ENCODE assay signal across 21 mouse cellular contexts in the genomic region with DNA sequence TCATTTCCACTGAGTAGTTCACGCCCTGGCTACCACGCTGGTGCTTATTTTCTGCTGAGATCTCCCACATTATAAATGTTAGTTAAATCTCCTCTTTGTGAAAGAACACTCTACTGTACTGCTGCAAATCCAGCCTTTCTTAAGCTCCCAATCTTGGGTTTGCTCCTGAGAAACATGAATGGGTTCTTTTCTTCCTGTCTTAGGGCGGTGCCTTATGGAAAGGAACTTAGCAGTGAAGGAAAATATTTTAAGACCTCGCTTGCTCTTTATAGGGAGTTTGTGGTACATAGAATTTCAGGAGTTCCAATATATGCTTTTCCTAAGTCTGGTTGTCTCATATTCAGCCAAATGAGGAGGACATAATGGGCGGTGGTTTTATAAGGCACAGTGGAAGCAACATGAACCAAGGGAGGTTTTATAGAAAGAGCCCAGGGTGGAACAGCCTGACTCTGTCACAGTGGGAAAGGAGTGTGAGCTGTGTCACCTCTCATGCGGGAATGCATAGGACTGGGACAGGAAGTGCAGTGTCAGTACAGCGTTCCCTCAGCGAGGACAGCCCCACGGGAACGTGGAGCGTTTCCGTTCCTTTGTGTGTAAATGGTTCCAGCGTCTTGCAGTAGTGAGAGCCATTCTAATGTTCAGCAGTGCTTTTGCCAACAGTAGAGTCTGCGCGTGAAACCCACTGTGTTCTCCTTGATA. TPM values are rescaled to one million over a fixed set of nuclear protein-coding genes. Genes with fewer than 3 reads are reported as not detected.
DNase-seq lines count a peak whose midpoint lies in the region; ATAC-seq and TF ChIP-seq lines count a peak whose summit lies in the region.
"Had no signal": no experiment of that assay in that cellular context is flagged by ENCODE, and none has a peak within 500 bp of the region (broad histone marks: within the 10 kb centered on the region; RNA-seq: fewer than 3 reads in every experiment).

No protein-coding gene starts in this region.

- no peak overlapping the region for H3K4me3 ChIP-seq in heart, embryonic 14.5 days (ENCODE audit: control insufficient read depth in 1 of 2, insufficient read depth in 1 of 2, low read depth in 1 of 2, low read length in 2 of 2)
- H3K4me3 ChIP-seq in heart, embryonic 10.5 days, result no peak overlapping the region
- no peak overlapping the region for H3K4me3 ChIP-seq in kidney, postnatal 0 days (replicated peaks; ENCODE audit: low read depth, low read length)
- H3K4me3 ChIP-seq in kidney, embryonic 14.5 days (ENCODE audit: low read length), result no peak overlapping the region
- H3K4me3 ChIP-seq in embryonic facial prominence, embryonic 13.5 days, result no peak overlapping the region
- no peak overlapping the region for H3K4me3 ChIP-seq in limb, embryonic 13.5 days
- H3K4me3 ChIP-seq: left cerebral cortex, adult 2 months; neural tube, embryonic 12.5 days had no signal

- H3K27me3 ChIP-seq in heart, embryonic 14.5 days (ENCODE audit: control insufficient read depth, insufficient read depth, low read length), result no peaks in the 10 kb centered on the region
- no peaks in the 10 kb centered on the region for H3K27me3 ChIP-seq in heart, embryonic 10.5 days (ENCODE audit: insufficient read depth, poor library complexity, severe bottlenecking)
- H3K27me3 ChIP-seq in kidney, postnatal 0 days (ENCODE audit: insufficient read depth, low read length), result no peaks in the 10 kb centered on the region
- H3K27me3 ChIP-seq in kidney, embryonic 14.5 days (ENCODE audit: control insufficient read depth, insufficient read depth, low read length), result no peaks in the 10 kb centered on the region
- H3K27me3 ChIP-seq in embryonic facial prominence, embryonic 13.5 days, result no peaks in the 10 kb centered on the region
- H3K27me3 ChIP-seq in limb, embryonic 13.5 days, result no peaks in the 10 kb centered on the region
- H3K27me3 ChIP-seq: neural tube, embryonic 12.5 days had no signal

- ATAC-seq in heart, embryonic 14.5 days (ENCODE audit: insufficient number of reproducible peaks, insufficient read depth, low FRiP score, low read depth), result no peak
- ATAC-seq in kidney, postnatal 0 days (replicated peaks; ENCODE audit: low FRiP score, low read depth), result 0 out of 2 replicates have a peak, but pooled peaks have one; percentile 40
- no peak for ATAC-seq in kidney, embryonic 14.5 days (ENCODE audit: low FRiP score, low TSS enrichment)
- ATAC-seq in embryonic facial prominence, embryonic 13.5 days (ENCODE audit: insufficient number of reproducible peaks, insufficient read depth, low FRiP score, low TSS enrichment, low read depth), result no peak
- peak; percentile 79 for ATAC-seq in limb, embryonic 13.5 days (ENCODE audit: low FRiP score, low read depth)
- ATAC-seq: forebrain, embryonic 16.5 days; lung, postnatal 0 days had no signal

- H3K27ac ChIP-seq in heart, embryonic 14.5 days (replicated peaks in 1 of 2; ENCODE audit: control insufficient read depth in 1 of 2, insufficient read depth in 1 of 2, low read depth in 2 of 2, low read length in 2 of 2), result peak overlapping the region; percentile 46 to 59; a peak in 3 of 4 replicates
- no peak overlapping the region for H3K27ac ChIP-seq in heart, embryonic 10.5 days
- peak overlapping the region; percentile 15; the same call in 1 of the 2 replicates for H3K27ac ChIP-seq in kidney, postnatal 0 days
- H3K27ac ChIP-seq in kidney, embryonic 14.5 days (ENCODE audit: low read depth, low read length), result no peak overlapping the region
- 0 out of 2 replicates have a peak overlapping the region, but pooled peaks have one; percentile 35 for H3K27ac ChIP-seq in embryonic facial prominence, embryonic 13.5 days
- peak overlapping the region; percentile 87 for H3K27ac ChIP-seq in limb, embryonic 13.5 days
- H3K27ac ChIP-seq: left cerebral cortex, adult 2 months; neural tube, embryonic 12.5 days had no signal

- TF ChIP-seq CTCF in kidney, postnatal 0 days (IDR thresholded peaks at IDR 0.05; ENCODE audit: low read depth), result no peak

- H3K4me1 ChIP-seq in heart, embryonic 14.5 days (ENCODE audit: control insufficient read depth in 2 of 2, insufficient read depth in 2 of 2, low read length in 2 of 2), result peaks cover 2 to 3% of the 10 kb centered on the region in 2 experiments; a peak in 2 of 4 replicates
- 0 out of 2 replicates have a peak, but pooled peaks cover 2% of the 10 kb centered on the region for H3K4me1 ChIP-seq in heart, embryonic 10.5 days
- no peaks in the 10 kb centered on the region for H3K4me1 ChIP-seq in kidney, postnatal 0 days (replicated peaks; ENCODE audit: insufficient read depth, low read length)
- no peaks in the 10 kb centered on the region for H3K4me1 ChIP-seq in kidney, embryonic 14.5 days (ENCODE audit: control insufficient read depth, insufficient read depth, low read length)
- H3K4me1 ChIP-seq in embryonic facial prominence, embryonic 13.5 days, result no peaks in the 10 kb centered on the region
- peaks cover 12% of the 10 kb centered on the region for H3K4me1 ChIP-seq in limb, embryonic 13.5 days
- H3K4me1 ChIP-seq: neural tube, embryonic 12.5 days had no signal

- WGBS in heart, embryonic 14.5 days, result 69% methylated on average over 15 of the region's 15 CpGs
- WGBS in heart, embryonic 10.5 days, result 77% methylated on average over 15 of the region's 15 CpGs
- 70% methylated on average over 15 of the region's 15 CpGs for WGBS in kidney, postnatal 0 days
- 79% methylated on average over 15 of the region's 15 CpGs for WGBS in kidney, embryonic 14.5 days
- WGBS in embryonic facial prominence, embryonic 13.5 days, result 80% methylated on average over 15 of the region's 15 CpGs
- WGBS in limb, embryonic 13.5 days, result 66% methylated on average over 15 of the region's 15 CpGs

- H3K9ac ChIP-seq in heart, embryonic 14.5 days (ENCODE audit: low read length), result no peak overlapping the region
- no peak overlapping the region for H3K9ac ChIP-seq in kidney, postnatal 0 days (ENCODE audit: low read depth, low read length)
- H3K9ac ChIP-seq in kidney, embryonic 14.5 days (ENCODE audit: low read depth, low read length), result no peak overlapping the region
- no peak overlapping the region for H3K9ac ChIP-seq in embryonic facial prominence, embryonic 13.5 days
- H3K9ac ChIP-seq in limb, embryonic 13.5 days, result no peak overlapping the region
- H3K9ac ChIP-seq: neural tube, embryonic 12.5 days had no signal

- H3K36me3 ChIP-seq in heart, embryonic 14.5 days (ENCODE audit: control insufficient read depth, insufficient read depth, low read length), result peaks cover 34% of the 10 kb centered on the region
- H3K36me3 ChIP-seq in heart, embryonic 10.5 days, result peaks cover 40% of the 10 kb centered on the region
- H3K36me3 ChIP-seq in kidney, postnatal 0 days (ENCODE audit: insufficient read depth, low read length), result peaks cover 12% of the 10 kb centered on the region; the same call in 1 of the 2 replicates
- peaks cover 20% of the 10 kb centered on the region for H3K36me3 ChIP-seq in kidney, embryonic 14.5 days (ENCODE audit: control insufficient read depth, insufficient read depth, low read length)
- peaks cover 35% of the 10 kb centered on the region for H3K36me3 ChIP-seq in embryonic facial prominence, embryonic 13.5 days
- H3K36me3 ChIP-seq in limb, embryonic 13.5 days, result peaks cover 42% of the 10 kb centered on the region

- H3K9me3 ChIP-seq in heart, embryonic 14.5 days (ENCODE audit: control insufficient read depth, low read length), result no peaks in the 10 kb centered on the region
- H3K9me3 ChIP-seq in heart, embryonic 10.5 days, result no peaks in the 10 kb centered on the region
- H3K9me3 ChIP-seq in kidney, postnatal 0 days (replicated peaks; ENCODE audit: low read length), result no peaks in the 10 kb centered on the region
- H3K9me3 ChIP-seq in kidney, embryonic 14.5 days (ENCODE audit: control insufficient read depth, low read length), result no peaks in the 10 kb centered on the region; the same call in none of the 2 replicates
- no peaks in the 10 kb centered on the region for H3K9me3 ChIP-seq in embryonic facial prominence, embryonic 13.5 days
- H3K9me3 ChIP-seq in limb, embryonic 13.5 days, result no peaks in the 10 kb centered on the region

- no peak for DNase-seq in heart, embryonic 10.5 days (ENCODE audit: low spot score)
- DNase-seq in kidney, postnatal 0 days (ENCODE audit: low spot score), result peak; percentile 54
- no peak for DNase-seq in adrenal gland, adult 8-10 months
- DNase-seq: cerebellum, adult 8-10 months; kidney, adult 8-10 months; left cerebral cortex, postnatal 4 days; right cerebral cortex, postnatal 14 days; spleen, adult 18-20 months; thymus, postnatal 36 days had no signal

- H3K4me2 ChIP-seq in heart, embryonic 14.5 days (ENCODE audit: low read length), result no peak overlapping the region
- no peak overlapping the region for H3K4me2 ChIP-seq in kidney, postnatal 0 days (ENCODE audit: low read length)
- no peak overlapping the region for H3K4me2 ChIP-seq in kidney, embryonic 14.5 days (replicated peaks; ENCODE audit: low read depth, low read length)
- no peak overlapping the region for H3K4me2 ChIP-seq in embryonic facial prominence, embryonic 13.5 days
- H3K4me2 ChIP-seq in limb, embryonic 13.5 days (replicated peaks), result 0 out of 2 replicates have a peak overlapping the region, but pooled peaks have one; percentile 0
- H3K4me2 ChIP-seq: midbrain, embryonic 11.5 days; neural tube, embryonic 12.5 days had no signal

RNA-seq across cellular contexts. Expression of gene Slc13a4, which starts 42.2 kb away (rescaled TPM):
- 1.1 and 1.3 TPM in 2 replicates for polyA plus RNA-seq in heart, embryonic 14.5 days (2014; fragmentation: Nextera tagmentation; extraction: Ambion mirVana)
- 2.9 and 3.3 TPM in 2 replicates for polyA plus RNA-seq in heart, embryonic 10.5 days (2016; fragmentation: Nextera tagmentation; extraction: Ambion mirVana)
- 0.19 and 0.30 TPM in 2 replicates for polyA plus RNA-seq in kidney, postnatal 0 days (2015; fragmentation: Nextera tagmentation; extraction: Ambion mirVana)
- polyA plus RNA-seq in kidney, embryonic 14.5 days (2014; fragmentation: Nextera tagmentation; extraction: Ambion mirVana), result 0.05 TPM in 1 of 2 replicates, not detected in the other
- polyA plus RNA-seq in embryonic facial prominence, embryonic 13.5 days (2015; fragmentation: Nextera tagmentation; extraction: Ambion mirVana), result 0.19 and 0.58 TPM in 2 replicates
- polyA plus RNA-seq in limb, embryonic 13.5 days (2015; fragmentation: Nextera tagmentation; extraction: Ambion mirVana), result 0.19 and 0.28 TPM in 2 replicates
- under 1 TPM; 0.17 to 0.49 (median 0.45) TPM for total RNA-seq in adrenal gland, adult 8-10 months (2022)
- total RNA-seq: granulocyte monocyte progenitor cell, adult 5-6 weeks; hematopoietic stem cell, adult 5-6 weeks; monocyte, adult 5-6 weeks had no signal

Comparison
In these comparisons a context has a peak if more than half of its experiments do, and no peak if none do; other contexts are left out.
1. ATAC-seq: peak in kidney, postnatal 0 days (single experiment) and limb, embryonic 13.5 days (single experiment); none in heart, embryonic 14.5 days (single experiment), kidney, embryonic 14.5 days (single experiment) and embryonic facial prominence, embryonic 13.5 days (single experiment).
2. H3K27ac ChIP-seq: peak in heart, embryonic 14.5 days (2 of 2), kidney, postnatal 0 days (single experiment), embryonic facial prominence, embryonic 13.5 days (single experiment) and limb, embryonic 13.5 days (single experiment); none in heart, embryonic 10.5 days (single experiment) and kidney, embryonic 14.5 days (single experiment).